Mouse (Mus musculus) olfactory bulb, adult 2 months (tissue): Measurements from ENCODE around the gene H2-Q7.
"Not testable (repeated sequence)": the region's sequence is repeated elsewhere in the genome, so short reads cannot be mapped to it uniquely, and the experiment has no call there.

Source experiments
- CTCF ChIP-seq: fragments of 200-500 bp; IDR thresholded peaks from 2 replicates; pipeline ENCODE4 v1.5.1; 2012; ENCODE audit warnings: low read depth, mild to moderate bottlenecking, low read length, moderate library complexity; ENCODE audit not compliant: insufficient read depth
- POLR2A ChIP-seq: fragments of 200-500 bp; IDR thresholded peaks from 2 replicates; pipeline ENCODE4 v1.6.1; 2012; ENCODE audit warnings: mild to moderate bottlenecking, low read depth, low read length, moderate library complexity; ENCODE audit not compliant: insufficient read depth

DNA sequence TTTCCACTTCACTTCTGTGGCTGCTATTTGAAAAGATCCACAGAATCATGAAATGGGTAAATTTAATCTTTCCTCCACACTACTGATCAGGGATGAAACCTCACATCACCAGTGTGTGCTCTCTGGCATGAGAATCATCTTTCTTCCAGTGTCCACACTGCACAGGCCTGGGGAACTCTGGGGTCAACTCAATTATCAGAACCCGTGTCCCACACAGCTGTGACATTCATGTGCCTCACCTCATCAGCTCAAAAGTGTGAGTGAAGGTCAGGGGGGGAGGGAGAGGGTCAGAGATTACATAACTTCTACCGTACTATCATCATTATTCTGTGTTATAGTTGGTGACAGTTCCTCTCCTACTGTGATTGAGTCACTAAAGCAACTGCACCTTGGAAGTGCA, 46.3 kb upstream of the H2-Q7 start:
- not testable (repeated sequence) for TF ChIP-seq POLR2A, CTCF
